Mouse (Mus musculus) lung, adult 2 months (tissue): ENCODE results near the gene Cyp2t4.

Experiments used
- CTCF ChIP-seq: fragments of 200-500 bp; IDR thresholded peaks from 2 replicates; pipeline ENCODE4 v1.5.1; 2011; ENCODE audit warnings: mild to moderate bottlenecking, low read length, control low read depth; ENCODE audit not compliant: insufficient read depth
- POLR2A ChIP-seq: fragments of 200-500 bp; IDR thresholded peaks from 2 replicates; pipeline ENCODE4 v1.6.1; 2011; ENCODE audit warnings: low read depth, mild to moderate bottlenecking, control low read depth, low read length, borderline replicate concordance; ENCODE audit errors: extremely low read depth

GRCm38 (mm10) chr7:27161744-27162143, 8.2 kb downstream of the Cyp2t4 start:
- TF ChIP-seq CTCF (no peak), POLR2A (no peak)
